Mouse (Mus musculus) urinary bladder, postnatal 14 days (tissue): Measurements from ENCODE around the gene Stambpl1.

Experiments used
- DNase-seq: peaks from one replicate; pipeline ENCODE4 v3.0.0; 2021; ENCODE audit warnings: low spot score

Stambpl1 gene

GRCm38 (mm10) chr19:34284383-34284782 is 92.4 kb downstream of the Stambpl1 start:
- no peak for DNase-seq

GRCm38 (mm10) chr19:34284826-34285225 is 92.8 kb downstream of the Stambpl1 start:
- DNase-seq, result no peak

- DNase-seq, result no peak
Measured at GRCm38 (mm10) chr19:34287221-34287620, 95.2 kb downstream of the Stambpl1 start.

GRCm38 (mm10) chr19:34287656-34288415 is 95.8 kb downstream of the Stambpl1 start:
- DNase-seq, result no peak

- no peak for DNase-seq
Measured at GRCm38 (mm10) chr19:34288696-34289095, 96.7 kb downstream of the Stambpl1 start.
